Mouse (Mus musculus) hindbrain, embryonic 15.5 days (tissue): Measurements from ENCODE around the gene Guca2b. TPM values are rescaled to one million over a fixed set of nuclear protein-coding genes. Genes with fewer than 3 reads are reported as not detected.

Source experiments
- ATAC-seq: fragments of 200-750 bp; cut with Nextera tagmentation; 2 replicates; pipeline ENCODE4 v1.8.0; 2017; ENCODE audit warnings: low read depth, moderate number of reproducible peaks, moderate TSS enrichment; ENCODE audit not compliant: low FRiP score
- H3K27ac ChIP-seq: fragments of 300-500 bp; sonication (generic); replicated peaks from 2 replicates; pipeline ENCODE4 v1.5.1; 2015; ENCODE audit warnings: mild to moderate bottlenecking, inconsistent platforms
- H3K27me3 ChIP-seq: fragments of 300-500 bp; sonication (generic); 2 replicates; pipeline ENCODE4 v1.6.1; 2015; ENCODE audit warnings: control low read depth, inconsistent platforms
- H3K36me3 ChIP-seq: fragments of 300-500 bp; sonication (generic); 2 replicates; pipeline ENCODE4 v1.6.1; 2015; ENCODE audit warnings: control low read depth, inconsistent platforms
- H3K4me1 ChIP-seq: fragments of 300-500 bp; sonication (generic); replicated peaks from 2 replicates; pipeline ENCODE4 v1.6.1; 2015; ENCODE audit warnings: control low read depth, inconsistent platforms
- H3K4me2 ChIP-seq: fragments of 300-500 bp; sonication (generic); 2 replicates; pipeline ENCODE4 v1.6.1; 2015; ENCODE audit warnings: moderate library complexity, mild to moderate bottlenecking, inconsistent platforms
- H3K4me3 ChIP-seq: fragments of 300-500 bp; sonication (generic); 2 replicates; pipeline ENCODE4 v1.5.1; 2015; ENCODE audit warnings: mild to moderate bottlenecking, inconsistent platforms
- H3K9ac ChIP-seq: fragments of 300-500 bp; sonication (generic); 2 replicates; pipeline ENCODE4 v1.6.1; 2015; ENCODE audit warnings: inconsistent platforms
- H3K9me3 ChIP-seq: fragments of 300-500 bp; sonication (generic); 2 replicates; pipeline ENCODE4 v1.6.1; 2016; ENCODE audit warnings: control low read depth, inconsistent platforms
- WGBS: fragments of 180-500 bp; shearing (Covaris S2); methylation state at CpG from one replicate; pipeline ENCODE4 v1.1.7; 2015; 5-methylcytosine and 5-hydroxymethylcytosine counted together
- polyA plus RNA-seq: library from polyadenylated mRNA; unstranded; fragments of >200 nt; fragmentation: Nextera tagmentation; extraction: Ambion mirVana; gene quantifications from 2 replicates; pipeline ENCODE4 v1.2.1, GENCODE M21; 2015

The Guca2b gene
- polyA plus RNA-seq, 1 experiment from 2014 or later: not detected

- Histone ChIP-seq H3K4me1 (no peaks in the 10 kb centered on the region), H3K9ac (no peak overlapping the region)
- whole genome bisulfite sequencing: 91% methylated on average over 4 of the region's 4 CpGs
These were observed 16.1 kb downstream of the Guca2b start for GRCm38 (mm10) chr4:119642666-119643065.

GRCm38 (mm10) chr4:119638656-119639055 lies 20.1 kb downstream of the Guca2b start:
- no peak overlapping the region for H3K9ac ChIP-seq
- WGBS: 60% methylated on average over 11 of the region's 11 CpGs
- H3K36me3 ChIP-seq: no peaks in the 10 kb centered on the region
- peaks cover 9% of the 10 kb centered on the region for H3K4me1 ChIP-seq
- no peaks in the 10 kb centered on the region for H3K27me3 ChIP-seq
- no peak overlapping the region for H3K4me3 ChIP-seq
- H3K4me2 ChIP-seq: no peak overlapping the region
- H3K27ac ChIP-seq: no peak overlapping the region
- no peak for ATAC-seq
- H3K9me3 ChIP-seq: no peaks in the 10 kb centered on the region

More at GRCm38 (mm10) chr4:119642666-119643065, 16.1 kb downstream of the Guca2b start:
- H3K4me2 ChIP-seq: no peak overlapping the region
- no peak overlapping the region for H3K27ac ChIP-seq
- H3K27me3 ChIP-seq: no peaks in the 10 kb centered on the region
- no peaks in the 10 kb centered on the region for H3K9me3 ChIP-seq
- H3K36me3 ChIP-seq: no peaks in the 10 kb centered on the region
- no peak for ATAC-seq
- H3K4me3 ChIP-seq: no peak overlapping the region

GRCm38 (mm10) chr4:119637946-119638345 lies 20.8 kb downstream of the Guca2b start:
- H3K4me3 ChIP-seq: no peak overlapping the region
- H3K27ac ChIP-seq: no peak overlapping the region
- no peak overlapping the region for H3K9ac ChIP-seq
- WGBS: 85% methylated on average over 6 of the region's 6 CpGs
- H3K9me3 ChIP-seq: no peaks in the 10 kb centered on the region
- no peaks in the 10 kb centered on the region for H3K27me3 ChIP-seq
- H3K36me3 ChIP-seq: no peaks in the 10 kb centered on the region
- peaks cover 15% of the 10 kb centered on the region for H3K4me1 ChIP-seq
- no peak for ATAC-seq
- no peak overlapping the region for H3K4me2 ChIP-seq

GRCm38 (mm10) chr4:119637176-119637845 lies 21.4 kb downstream of the Guca2b start, which contains the start of gene Guca2a:
Gene Guca2a, plus strand, starts transcription at chr4:119637704.
- Histone ChIP-seq H3K9me3 (no peaks in the 10 kb centered on the region), H3K4me2 (no peak within 1 kb of the TSS), H3K36me3 (no peaks in the 10 kb centered on the region), H3K4me3 (no peak within 1 kb of the TSS), H3K27ac (no peak within 1 kb of the TSS), H3K4me1 (peaks cover 21% of the 10 kb centered on the region), H3K27me3 (no peaks in the 10 kb centered on the region), H3K9ac (no peak within 1 kb of the TSS)
- 65% methylated on average over 4 of the region's 4 CpGs for WGBS
- ATAC-seq: no peak

GRCm38 (mm10) chr4:119636731-119637130 lies 22.0 kb downstream of the Guca2b start:
- Histone ChIP-seq H3K4me2 (no peak overlapping the region), H3K36me3 (no peaks in the 10 kb centered on the region), H3K9me3 (no peaks in the 10 kb centered on the region), H3K4me3 (no peak overlapping the region), H3K9ac (no peak overlapping the region), H3K4me1 (peaks cover 23% of the 10 kb centered on the region), H3K27ac (no peak overlapping the region), H3K27me3 (no peaks in the 10 kb centered on the region)
- 88% methylated on average over 7 of the region's 7 CpGs for WGBS
- ATAC-seq: no peak

GRCm38 (mm10) chr4:119635686-119636085 lies 23.1 kb downstream of the Guca2b start:
- ATAC-seq: no peak
- Histone ChIP-seq H3K4me1 (peaks cover 30% of the 10 kb centered on the region), H3K36me3 (no peaks in the 10 kb centered on the region), H3K9ac (no peak overlapping the region), H3K4me2 (no peak overlapping the region), H3K4me3 (no peak overlapping the region), H3K27me3 (no peaks in the 10 kb centered on the region), H3K27ac (no peak overlapping the region), H3K9me3 (no peaks in the 10 kb centered on the region)
- 74% methylated on average over 8 of the region's 8 CpGs for WGBS

GRCm38 (mm10) chr4:119634908-119635660 lies 23.7 kb downstream of the Guca2b start:
- Histone ChIP-seq H3K4me2 (no peak overlapping the region), H3K4me3 (no peak overlapping the region), H3K4me1 (peaks cover 30% of the 10 kb centered on the region), H3K27ac (no peak overlapping the region), H3K36me3 (no peaks in the 10 kb centered on the region), H3K27me3 (no peaks in the 10 kb centered on the region), H3K9me3 (no peaks in the 10 kb centered on the region), H3K9ac (no peak overlapping the region)
- 62% methylated on average over 6 of the region's 6 CpGs for whole genome bisulfite sequencing
- no peak for ATAC-seq

GRCm38 (mm10) chr4:119633948-119634347 lies 24.8 kb downstream of the Guca2b start:
- no peak overlapping the region for H3K27ac ChIP-seq
- 0 out of 2 replicates have a peak, but pooled peaks cover 5% of the 10 kb centered on the region for H3K36me3 ChIP-seq
- no peak overlapping the region for H3K4me3 ChIP-seq
- 72% methylated on average over 3 of the region's 3 CpGs for WGBS
- H3K9me3 ChIP-seq: no peaks in the 10 kb centered on the region
- H3K9ac ChIP-seq: no peak overlapping the region
- peaks cover 30% of the 10 kb centered on the region for H3K4me1 ChIP-seq
- H3K4me2 ChIP-seq: no peak overlapping the region
- H3K27me3 ChIP-seq: no peaks in the 10 kb centered on the region
- ATAC-seq: no peak

- peaks cover 30% of the 10 kb centered on the region for H3K4me1 ChIP-seq
- H3K36me3 ChIP-seq: 0 out of 2 replicates have a peak, but pooled peaks cover 5% of the 10 kb centered on the region
- no peak overlapping the region for H3K4me3 ChIP-seq
- no peak overlapping the region for H3K9ac ChIP-seq
- WGBS: 27% methylated on average over 7 of the region's 7 CpGs
- H3K9me3 ChIP-seq: no peaks in the 10 kb centered on the region
- no peak overlapping the region for H3K4me2 ChIP-seq
- H3K27ac ChIP-seq: no peak overlapping the region
- H3K27me3 ChIP-seq: no peaks in the 10 kb centered on the region
- ATAC-seq: no peak
These were observed 25.4 kb downstream of the Guca2b start for GRCm38 (mm10) chr4:119633342-119633741.

GRCm38 (mm10) chr4:119632721-119633120 lies 26.0 kb downstream of the Guca2b start:
- H3K4me3 ChIP-seq: no peak overlapping the region
- 0 out of 2 replicates have a peak, but pooled peaks cover 5% of the 10 kb centered on the region for H3K36me3 ChIP-seq
- H3K27me3 ChIP-seq: no peaks in the 10 kb centered on the region
- H3K4me2 ChIP-seq: no peak overlapping the region
- no peak overlapping the region for H3K9ac ChIP-seq
- no peak for ATAC-seq
- no peaks in the 10 kb centered on the region for H3K9me3 ChIP-seq
- WGBS: 56% methylated on average over 7 of the region's 7 CpGs
- H3K27ac ChIP-seq: 0 out of 2 replicates have a peak overlapping the region, but pooled peaks have one; percentile 14
- H3K4me1 ChIP-seq: peaks cover 30% of the 10 kb centered on the region

GRCm38 (mm10) chr4:119631115-119631919 lies 27.4 kb downstream of the Guca2b start:
- Histone ChIP-seq H3K4me3 (no peak overlapping the region), H3K27ac (no peak overlapping the region), H3K9me3 (no peaks in the 10 kb centered on the region), H3K36me3 (0 out of 2 replicates have a peak, but pooled peaks cover 5% of the 10 kb centered on the region), H3K9ac (no peak overlapping the region), H3K4me2 (no peak overlapping the region), H3K27me3 (no peaks in the 10 kb centered on the region), H3K4me1 (peaks cover 30% of the 10 kb centered on the region)
- no peak; the same call in 1 of the 2 replicates for ATAC-seq
- 81% methylated on average over 11 of the region's 11 CpGs for WGBS
